Comparison of ENCODE assay signal across 21 mouse cellular contexts in genomic region chr12:117938214-117938613, GRCm38 (mm10).
A peak's percentile ranks its signal among the peaks of the same experiment; 100 is the strongest.
DNase-seq lines count a peak whose midpoint lies in the region; ATAC-seq and TF ChIP-seq lines count a peak whose summit lies in the region.
"Had no signal": no experiment of that assay in that cellular context is flagged by ENCODE, and none has a peak within 500 bp of the region (broad histone marks: within the 10 kb centered on the region; RNA-seq: fewer than 3 reads in every experiment).

No protein-coding gene starts in this region.

- no peaks in the 10 kb centered on the region for H3K27me3 ChIP-seq in kidney, embryonic 15.5 days
- H3K27me3 ChIP-seq in hindbrain, embryonic 10.5 days (ENCODE audit: insufficient read depth, poor library complexity, severe bottlenecking) = no peaks in the 10 kb centered on the region

- H3K9me3 ChIP-seq in kidney, embryonic 15.5 days (replicated peaks) = no peaks in the 10 kb centered on the region
- no peaks in the 10 kb centered on the region for H3K9me3 ChIP-seq in hindbrain, embryonic 10.5 days
- H3K9me3 ChIP-seq: embryonic facial prominence, embryonic 10.5 days; forebrain, embryonic 10.5 days; heart, embryonic 10.5 days; hindbrain, embryonic 13.5 days had no signal

- no peak overlapping the region for H3K4me2 ChIP-seq in kidney, embryonic 15.5 days
- H3K4me2 ChIP-seq: hindbrain, embryonic 13.5 days had no signal

- no peak for TF ChIP-seq CTCF in layer of hippocampus, adult 2 months (conservative IDR thresholded peaks at IDR 0.05)

- 0 out of 2 replicates have a peak overlapping the region, but pooled peaks have one; percentile 25 for H3K27ac ChIP-seq in kidney, embryonic 15.5 days
- no peak overlapping the region for H3K27ac ChIP-seq in hindbrain, embryonic 10.5 days
- H3K27ac ChIP-seq in layer of hippocampus, adult 2 months = no peak overlapping the region
- H3K27ac ChIP-seq: embryonic facial prominence, embryonic 10.5 days; forebrain, embryonic 10.5 days; gastrocnemius, adult 2 months; heart, embryonic 10.5 days; hindbrain, embryonic 13.5 days had no signal

- peaks cover 11% of the 10 kb centered on the region; the same call in 1 of the 2 replicates for H3K4me1 ChIP-seq in kidney, embryonic 15.5 days
- H3K4me1 ChIP-seq in hindbrain, embryonic 10.5 days (replicated peaks) = no peaks in the 10 kb centered on the region
- H3K4me1 ChIP-seq: embryonic facial prominence, embryonic 10.5 days; heart, embryonic 10.5 days; hindbrain, embryonic 13.5 days had no signal

- WGBS in kidney, embryonic 15.5 days = 35% methylated on average over 2 of the region's 2 CpGs
- WGBS in hindbrain, embryonic 10.5 days = 63% methylated on average over 2 of the region's 2 CpGs

- ATAC-seq in kidney, embryonic 15.5 days (replicated peaks; ENCODE audit: low FRiP score) = peak; percentile 85
- ATAC-seq: activated CD4-positive, CD25-positive, alpha-beta regulatory T cell, adult 4 months; forebrain, embryonic 14.5 days had no signal

- H3K36me3 ChIP-seq in kidney, embryonic 15.5 days = no peaks in the 10 kb centered on the region
- no peaks in the 10 kb centered on the region for H3K36me3 ChIP-seq in hindbrain, embryonic 10.5 days
- H3K36me3 ChIP-seq: embryonic facial prominence, embryonic 10.5 days; forebrain, embryonic 10.5 days; heart, embryonic 10.5 days; hindbrain, embryonic 13.5 days had no signal

- no peak overlapping the region for H3K9ac ChIP-seq in kidney, embryonic 15.5 days
- H3K9ac ChIP-seq: hindbrain, embryonic 13.5 days had no signal

- DNase-seq in layer of hippocampus, adult 9-11 months = peak; percentile 3
- DNase-seq in layer of hippocampus, postnatal 10 days (ENCODE audit: low spot score in 2 of 2) = no peak
- DNase-seq in kidney, postnatal 14 days = peak; percentile 52
- no peak for DNase-seq in hindbrain, embryonic 10.5 days (ENCODE audit: low spot score)
- DNase-seq in layer of hippocampus, adult 2 months (ENCODE audit: low spot score in 2 of 2) = no peak
- no peak for DNase-seq in ovary, postnatal 10 days (ENCODE audit: low spot score)
- DNase-seq: adrenal gland, postnatal 14 days; cerebellum, adult 18-20 months; cerebellum, postnatal 10 days; gastrocnemius, adult 2 months; gastrocnemius, postnatal 25 days; heart, adult 11 months; heart, postnatal 10 days; heart, postnatal 4 days had no signal

- H3K4me3 ChIP-seq in kidney, embryonic 15.5 days (replicated peaks) = no peak overlapping the region
- H3K4me3 ChIP-seq in hindbrain, embryonic 10.5 days = no peak overlapping the region
- no peak overlapping the region for H3K4me3 ChIP-seq in layer of hippocampus, adult 2 months
- H3K4me3 ChIP-seq: embryonic facial prominence, embryonic 10.5 days; forebrain, embryonic 10.5 days; gastrocnemius, adult 2 months; heart, embryonic 10.5 days; hindbrain, embryonic 13.5 days had no signal

Comparison
In these comparisons a context has a peak if more than half of its experiments do, and no peak if none do; other contexts are left out.
1. DNase-seq: peak in layer of hippocampus, adult 9-11 months (single experiment) and kidney, postnatal 14 days (single experiment); none in layer of hippocampus, postnatal 10 days (0 of 2), hindbrain, embryonic 10.5 days (single experiment), layer of hippocampus, adult 2 months (0 of 2) and ovary, postnatal 10 days (single experiment).